Mouse (Mus musculus) gastrocnemius, postnatal 25 days (tissue): ENCODE measurements at regions not wholly inside any gene's neighbourhood (a gene's known extent, or its start where the extent isn't known, plus 50 kb on each side); places are given as distances from the start of the nearest gene placed in this dataset.

Experiments used
- DNase-seq: peaks from one replicate; pipeline ENCODE4 v3.0.0; 2022

DNA sequence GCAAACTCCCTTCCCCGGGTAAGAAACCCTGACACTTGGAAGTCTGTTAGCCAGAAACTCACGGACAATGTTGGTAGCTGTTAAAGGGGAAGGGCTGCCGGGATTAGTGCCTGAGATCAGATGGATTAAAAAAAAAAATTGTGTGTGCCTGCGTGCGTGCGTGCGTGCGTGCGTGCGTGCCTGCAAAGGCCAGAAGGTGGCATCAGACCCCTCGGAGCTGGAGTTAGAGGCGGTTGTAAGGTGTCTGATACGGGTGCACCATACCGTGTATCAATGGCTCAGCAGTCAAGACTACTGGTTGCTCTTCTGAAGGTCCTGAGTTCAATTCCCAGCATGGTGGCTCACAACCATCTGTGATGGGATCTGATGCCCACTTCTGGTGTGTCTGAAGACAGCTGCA is 59.0 kb upstream of the Ccdc167 start:
- no peak for DNase-seq

DNA sequence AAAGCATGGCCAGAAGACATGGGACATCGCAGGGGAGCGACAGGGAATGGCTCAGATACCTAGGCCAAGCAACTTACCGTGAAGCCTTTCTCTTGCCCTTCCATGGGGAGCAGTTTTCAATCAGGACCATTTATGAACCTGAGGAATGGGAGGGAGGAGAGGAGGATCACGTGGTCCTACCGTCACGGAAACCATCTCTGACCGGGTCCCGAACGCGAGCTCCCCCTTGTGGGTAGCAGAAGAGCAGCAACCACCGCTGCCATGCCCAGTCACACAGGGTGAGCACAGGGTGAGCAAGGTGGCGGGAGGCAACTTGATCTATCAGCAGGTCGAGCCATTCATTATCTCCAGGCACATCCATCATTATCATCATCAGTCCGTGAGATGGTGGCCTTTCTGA is 56.5 kb upstream of the Ccdc167 start:
- peak; percentile 30 for DNase-seq

DNA sequence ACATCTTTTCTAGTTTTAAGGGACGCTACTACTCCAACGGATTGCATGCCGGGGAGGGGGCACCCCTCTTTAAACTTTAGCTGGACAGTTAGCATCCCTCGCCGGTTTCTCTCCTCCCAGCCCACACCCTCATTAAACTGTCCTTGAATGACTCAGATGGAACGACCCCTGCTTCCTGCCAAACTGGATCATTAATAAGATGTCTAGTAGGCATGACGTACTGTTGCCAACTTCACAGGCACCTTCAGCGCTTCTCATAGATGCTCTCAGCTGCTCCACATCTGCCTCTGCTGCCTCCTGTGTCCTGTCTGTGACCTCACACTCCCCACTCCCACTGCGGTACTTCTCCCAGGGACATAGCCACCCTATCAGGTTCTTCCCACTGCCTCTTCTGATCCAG is 54.1 kb upstream of the Ccdc167 start:
- no peak for DNase-seq

DNA sequence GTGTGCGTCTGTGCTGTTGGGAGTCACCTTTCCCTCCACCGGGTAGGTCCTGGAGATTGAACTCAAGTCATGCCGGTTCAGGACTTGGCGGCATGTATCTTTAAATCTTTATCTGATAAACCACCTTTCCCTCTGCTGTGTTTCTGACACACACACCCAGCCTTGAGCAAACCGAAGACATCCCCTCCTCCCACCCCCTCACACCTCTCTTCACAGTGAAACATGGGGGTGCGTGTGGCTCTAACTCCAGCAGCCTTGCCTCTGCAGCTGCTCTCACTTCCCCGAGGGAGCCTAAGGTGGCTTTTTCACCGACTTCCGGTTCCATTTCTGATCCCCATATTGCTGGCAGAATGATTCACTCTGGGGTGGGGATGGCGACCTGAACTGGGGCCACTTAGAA is 52.8 kb upstream of the Ccdc167 start:
- DNase-seq = no peak

DNA sequence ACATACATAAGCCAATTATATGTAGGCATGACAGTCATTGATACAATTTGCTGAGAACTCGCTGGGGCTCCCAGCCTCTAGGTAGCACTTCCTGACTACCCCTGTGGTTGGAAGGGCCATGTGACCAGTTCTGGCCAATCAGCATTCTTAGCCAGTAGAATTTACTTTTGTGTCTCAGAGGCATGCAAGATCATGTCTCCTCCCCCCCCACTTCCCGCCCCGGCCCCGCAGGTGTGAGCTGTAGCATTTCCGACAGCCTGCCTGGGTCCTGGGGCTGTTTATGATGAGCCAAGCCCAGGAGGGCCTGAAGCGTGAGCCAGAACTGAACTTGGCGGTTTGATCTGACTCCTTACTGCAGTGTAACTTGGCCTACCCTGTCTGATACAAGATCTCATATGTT is 52.3 kb upstream of the Ccdc167 start:
- peak; percentile 24 for DNase-seq

DNA sequence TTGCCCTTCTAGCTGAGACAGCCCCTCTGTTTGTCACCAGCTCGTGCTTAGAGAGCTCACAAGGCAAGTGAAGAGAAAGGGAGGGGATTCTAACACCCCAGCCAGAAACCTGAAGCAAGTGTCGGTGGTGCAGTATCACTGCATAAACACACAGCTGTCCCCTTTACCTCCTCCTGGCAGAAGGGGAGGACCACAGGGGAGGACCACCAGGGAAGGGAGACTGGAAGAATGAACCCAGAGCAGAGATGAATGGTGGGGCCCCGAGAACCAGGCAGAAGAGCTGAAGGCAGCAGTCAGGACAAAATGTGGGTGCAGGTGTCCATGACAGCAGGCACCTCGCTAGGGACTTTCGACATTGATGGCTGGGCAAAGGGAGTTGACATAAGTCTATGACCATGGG is 51.8 kb upstream of the Ccdc167 start:
- DNase-seq = no peak
